Mouse (Mus musculus): ENCODE results near the gene Nrxn2.

Nrxn2 gene

DNA sequence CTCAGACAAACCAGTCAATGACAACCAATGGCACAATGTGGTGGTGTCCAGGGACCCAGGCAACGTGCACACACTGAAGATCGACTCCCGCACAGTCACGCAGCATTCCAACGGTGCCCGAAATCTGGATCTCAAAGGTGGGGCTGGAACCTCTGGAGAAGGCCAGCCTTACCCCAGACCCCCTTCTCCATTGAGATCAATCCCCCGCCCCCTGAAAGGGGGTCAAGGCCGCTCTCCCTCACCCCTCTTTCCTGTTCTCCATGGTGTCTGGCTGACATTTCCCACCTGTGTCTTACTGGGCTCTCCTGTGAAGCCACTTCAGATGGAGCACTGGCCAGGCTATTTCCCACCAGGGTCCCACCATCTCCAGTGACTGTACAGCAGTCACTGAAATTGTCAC lies 73.0 kb downstream of the Nrxn2 start:
- intact Hi-C loops (cut with DNase I) = no loop called here

DNA sequence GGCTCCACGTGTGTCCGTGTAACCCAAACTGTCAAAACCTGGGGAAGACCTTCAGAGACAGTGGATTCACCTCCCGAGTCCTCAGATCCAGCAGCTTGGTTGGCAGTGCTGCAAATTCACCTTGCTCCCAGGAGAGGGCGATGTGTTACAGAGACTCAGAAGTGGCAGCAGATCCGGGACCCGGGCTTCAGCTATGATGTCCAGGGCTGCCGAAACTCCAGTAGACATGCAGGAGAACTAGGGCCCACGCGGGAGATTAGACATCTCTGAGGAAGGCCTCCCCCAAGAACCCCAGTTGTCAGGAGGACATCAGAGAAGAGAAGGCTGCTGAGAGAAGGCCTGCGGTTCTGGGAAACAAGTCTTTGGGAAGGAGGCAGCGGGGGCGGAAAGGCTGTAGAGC lies 73.6 kb downstream of the Nrxn2 start:
- intact Hi-C loops (cut with DNase I) = no loop called here

DNA sequence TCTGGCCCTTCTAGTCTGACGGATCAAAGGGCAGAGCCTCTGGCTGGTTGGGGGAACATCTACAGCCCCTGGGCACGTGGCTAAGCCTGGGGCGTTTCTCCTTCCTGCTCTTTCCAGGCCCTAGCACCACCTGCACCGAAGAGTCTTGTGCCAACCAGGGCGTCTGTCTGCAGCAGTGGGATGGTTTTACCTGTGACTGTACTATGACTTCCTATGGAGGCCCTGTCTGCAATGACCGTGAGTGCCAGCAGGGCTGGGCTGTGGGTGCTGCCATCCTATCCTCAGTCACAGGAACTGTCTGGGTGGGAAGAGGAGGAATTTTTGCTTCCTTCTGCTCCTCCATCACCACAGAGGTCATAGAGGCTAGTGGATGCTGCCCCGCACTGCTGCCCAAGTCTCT lies 74.7 kb downstream of the Nrxn2 start:
- intact Hi-C loops (cut with DNase I) = no loop called here

DNA sequence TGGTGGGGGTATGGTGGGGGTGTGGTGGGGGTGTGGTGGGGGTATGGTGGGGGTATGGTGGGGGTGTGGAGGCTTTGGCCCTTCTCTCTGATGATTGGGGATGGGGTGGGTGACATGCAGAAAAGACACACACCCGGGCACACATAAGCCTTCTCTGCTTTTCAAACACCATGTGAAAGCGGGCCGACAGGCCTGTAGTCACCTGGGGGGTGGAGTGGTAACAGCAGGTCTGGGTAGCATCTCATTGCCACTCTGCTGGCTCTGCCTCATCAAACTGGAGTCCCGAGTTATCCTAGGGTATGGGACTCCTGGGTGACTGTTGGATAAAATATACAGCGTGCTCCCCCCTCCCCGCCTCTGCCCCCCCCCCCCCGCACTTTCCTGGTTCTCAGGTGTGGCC lies 75.5 kb downstream of the Nrxn2 start:
- intact Hi-C loops (cut with DNase I) = no loop called here

DNA sequence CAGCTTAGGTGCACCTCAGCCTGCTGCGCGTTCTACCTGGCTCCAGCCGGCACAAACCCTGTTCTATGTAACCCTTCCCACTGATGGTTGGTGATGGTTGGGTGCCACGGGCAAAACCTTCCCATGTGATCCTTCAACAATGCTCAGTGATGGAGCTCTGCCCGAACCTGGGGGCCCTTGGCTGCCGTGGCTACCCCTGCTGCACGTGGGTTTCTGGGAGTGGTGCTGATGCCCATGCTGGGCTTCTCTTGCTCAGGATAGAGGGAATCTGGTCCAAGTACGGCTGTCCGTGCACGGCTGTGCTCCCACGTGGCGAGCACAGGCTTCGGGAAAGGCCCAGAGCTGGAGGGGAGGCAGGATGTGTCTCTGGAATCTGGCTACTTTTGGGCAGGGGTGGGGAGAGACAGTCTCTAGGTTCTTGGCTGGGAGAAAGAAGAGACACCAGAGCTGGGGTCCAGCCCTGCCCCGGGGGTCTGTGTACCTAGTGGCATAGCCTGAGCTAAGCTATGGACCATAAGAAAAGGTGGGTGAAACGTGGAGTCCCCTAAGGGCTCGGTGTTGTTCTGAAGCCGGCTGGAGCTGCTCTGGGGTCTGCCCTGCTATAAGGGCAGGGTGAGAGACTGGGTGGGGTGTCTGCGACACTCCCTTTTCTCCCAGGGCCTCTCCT lies 76.1 kb downstream of the Nrxn2 start:
- intact Hi-C loops (cut with DNase I) = no loop called here

DNA sequence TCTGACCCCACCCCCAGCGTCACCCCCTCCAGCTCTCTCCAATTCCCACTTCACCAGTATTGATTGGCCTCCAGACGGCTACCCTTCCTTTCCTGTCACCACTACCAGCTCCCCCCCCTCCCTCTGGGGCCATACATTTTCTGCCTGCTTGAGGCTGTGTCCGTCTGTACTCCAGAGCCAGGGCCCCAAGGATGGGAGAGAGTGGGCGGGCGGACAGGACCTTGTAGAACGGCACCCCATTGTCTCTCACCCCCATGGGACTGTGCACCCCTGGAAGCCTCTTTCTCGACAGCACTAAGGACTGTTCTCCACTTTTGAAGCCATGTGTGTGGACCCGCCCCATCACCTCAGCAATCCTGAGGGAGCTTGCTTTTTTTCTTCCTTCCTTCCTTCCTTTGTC lies 77.2 kb downstream of the Nrxn2 start:
- intact Hi-C loops (cut with DNase I) = no loop called here

DNA sequence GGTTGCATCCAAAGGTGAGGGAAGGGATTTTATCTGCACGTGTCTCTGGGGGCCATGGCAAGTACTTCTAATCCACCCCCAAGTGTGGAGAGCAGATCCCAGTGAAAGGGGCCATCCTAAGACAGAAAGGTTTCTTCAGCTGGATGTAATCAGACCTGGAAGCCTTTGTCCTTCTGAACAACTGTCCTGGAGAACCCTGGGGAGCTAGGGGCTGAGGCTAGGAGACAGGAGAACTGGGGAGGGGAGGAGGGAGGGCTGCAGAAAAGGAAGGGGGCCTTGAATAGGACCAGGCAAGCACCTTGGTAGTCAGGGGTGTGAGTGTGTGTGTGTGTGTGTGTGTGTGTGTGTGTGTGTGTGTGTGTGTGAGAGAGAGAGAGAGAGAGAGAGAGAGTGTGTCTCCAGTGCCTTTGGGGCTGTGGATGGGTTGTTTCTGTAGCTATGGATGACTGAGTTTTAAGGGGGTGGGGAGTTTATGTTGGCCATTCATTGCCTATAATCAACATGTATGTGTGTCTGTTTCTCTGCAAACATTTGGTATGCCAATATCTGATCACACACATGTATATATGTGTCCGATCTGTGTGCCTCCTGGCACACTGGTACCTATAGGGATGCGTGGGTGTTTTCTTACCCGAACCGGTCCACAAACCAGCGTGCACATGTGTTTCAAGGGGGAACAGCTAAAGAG lies 78.1 kb downstream of the Nrxn2 start:
- intact Hi-C loops (cut with DNase I) = no loop called here

DNA sequence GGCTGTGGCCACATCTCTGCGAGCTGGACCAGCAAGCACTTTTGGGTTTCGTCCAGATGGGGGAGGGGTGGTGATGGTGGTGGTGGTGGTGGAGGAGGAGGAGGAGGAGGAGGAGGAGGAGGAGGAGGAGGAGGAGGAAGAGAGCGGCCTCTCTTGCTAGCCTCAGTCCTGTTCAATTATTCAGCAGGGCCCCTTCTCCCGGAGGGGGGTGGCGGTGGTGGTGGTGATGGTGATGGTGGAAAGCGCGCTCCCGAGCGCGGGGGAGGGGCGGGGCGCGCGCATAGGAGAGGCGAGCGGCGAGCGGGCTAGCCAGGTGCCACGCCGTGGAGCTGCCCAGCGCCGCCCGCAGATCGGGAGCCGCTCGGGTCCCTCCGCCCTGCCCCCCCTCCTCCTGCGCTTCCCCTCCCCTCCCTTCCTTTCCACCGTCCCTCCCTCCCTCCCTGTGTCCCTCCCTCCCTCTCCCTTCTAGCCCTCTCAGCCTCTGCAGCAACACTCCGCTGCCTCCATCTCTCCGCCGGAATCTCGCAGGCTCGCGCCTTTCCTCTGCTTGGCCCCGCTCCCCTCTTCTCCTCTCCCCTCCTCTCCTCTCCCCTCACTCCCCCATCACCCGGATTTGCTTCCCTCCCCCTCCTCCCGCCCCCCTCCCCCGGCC lies 78.7 kb downstream of the Nrxn2 start:
- intact Hi-C loops (cut with DNase I) = no loop called here

DNA sequence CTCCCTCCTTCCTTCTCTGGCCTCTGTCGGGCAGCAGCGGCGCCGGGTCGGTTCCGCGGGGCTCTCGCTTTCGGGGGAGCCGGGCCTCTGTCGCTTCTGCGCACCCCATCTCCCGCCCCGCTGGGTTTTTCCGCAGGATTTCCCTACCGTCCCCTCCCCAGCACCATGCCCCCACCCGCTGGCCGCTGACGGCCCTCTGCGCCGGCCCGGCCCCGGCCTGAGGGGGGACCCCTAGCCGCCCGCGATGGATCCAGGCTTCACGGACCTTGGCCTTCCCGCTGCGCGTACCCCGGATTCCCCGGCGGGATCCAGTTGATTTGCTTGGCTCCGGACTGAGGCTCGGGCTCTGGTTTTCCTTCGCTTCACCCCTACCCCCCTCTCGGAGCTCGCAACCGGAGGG lies 79.3 kb downstream of the Nrxn2 start:
- intact Hi-C loops (cut with DNase I) = no loop called here

DNA sequence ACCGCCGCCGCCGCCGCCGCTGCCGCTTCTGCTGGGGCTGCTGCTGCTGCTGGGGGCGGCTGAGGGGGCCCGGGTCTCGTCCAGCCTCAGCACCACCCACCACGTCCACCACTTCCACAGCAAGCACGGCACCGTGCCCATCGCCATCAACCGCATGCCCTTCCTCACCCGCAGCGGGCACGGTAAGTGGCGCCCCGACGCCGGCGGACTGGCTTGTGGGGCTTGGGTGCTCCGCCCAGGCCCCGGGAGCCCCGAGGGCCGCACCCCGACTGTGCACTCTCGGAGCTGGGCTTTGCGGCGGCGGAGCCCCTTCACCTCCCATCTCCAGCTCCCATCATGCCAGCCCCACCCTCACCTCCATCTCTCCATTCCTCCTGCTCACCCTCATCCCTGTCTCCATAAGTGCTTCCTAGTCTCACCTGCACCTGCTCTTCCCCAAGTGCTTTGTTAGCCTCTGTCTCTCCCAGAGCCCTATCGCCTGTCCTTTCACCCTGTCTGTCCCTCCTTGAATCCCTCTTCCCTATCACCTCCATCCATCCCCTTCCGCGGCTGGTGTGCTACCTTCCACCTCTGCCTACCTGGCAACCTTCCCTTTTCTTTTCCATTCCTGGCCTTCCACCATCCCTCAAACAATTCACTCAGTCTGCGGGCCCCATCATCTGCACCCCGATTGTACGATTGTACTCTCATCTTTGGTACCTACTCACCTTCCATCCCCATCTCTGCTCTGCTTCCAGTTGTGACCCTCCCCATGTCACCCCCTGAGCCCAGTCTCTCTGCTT lies 80.0 kb downstream of the Nrxn2 start:
- intact Hi-C loops (cut with DNase I) = no loop called here

DNA sequence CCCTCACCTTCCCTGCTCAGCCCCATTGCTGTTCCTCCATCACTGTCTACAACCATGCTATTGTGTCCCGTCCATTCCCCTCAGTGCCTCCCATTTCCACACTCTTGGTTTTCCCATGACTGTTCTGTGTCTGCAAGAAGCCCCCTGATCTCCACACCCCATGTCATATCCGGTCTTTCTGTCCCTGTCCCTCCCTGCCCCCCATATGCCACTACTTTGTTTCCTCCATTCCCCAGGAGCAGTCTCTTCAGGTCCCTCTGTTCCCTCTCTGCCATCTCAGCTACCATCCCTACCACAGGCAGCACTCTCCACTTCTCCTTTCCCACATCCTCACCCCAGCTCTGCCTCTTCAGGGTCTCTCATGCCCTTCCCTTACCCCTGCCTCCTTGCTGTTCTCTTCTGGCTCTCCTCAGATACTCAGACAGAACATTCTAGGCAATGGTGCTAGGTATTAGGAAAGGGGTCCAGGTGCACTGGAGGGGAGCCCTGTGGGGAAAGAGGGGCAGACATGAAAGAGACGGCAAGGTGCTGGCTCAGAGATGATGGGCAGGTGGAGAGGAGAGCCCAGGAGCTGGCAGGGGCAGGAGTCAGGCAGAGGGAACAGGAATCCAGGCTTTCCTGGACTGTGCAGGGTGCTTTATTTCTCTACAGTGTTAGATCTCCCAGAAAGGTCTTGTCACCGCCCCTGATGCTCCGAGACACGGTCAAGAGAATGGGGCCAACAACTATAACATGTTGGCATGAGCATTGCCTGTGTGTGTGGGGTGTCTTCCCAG lies 81.5 kb downstream of the Nrxn2 start:
- intact Hi-C loops (cut with DNase I) = no loop called here

DNA sequence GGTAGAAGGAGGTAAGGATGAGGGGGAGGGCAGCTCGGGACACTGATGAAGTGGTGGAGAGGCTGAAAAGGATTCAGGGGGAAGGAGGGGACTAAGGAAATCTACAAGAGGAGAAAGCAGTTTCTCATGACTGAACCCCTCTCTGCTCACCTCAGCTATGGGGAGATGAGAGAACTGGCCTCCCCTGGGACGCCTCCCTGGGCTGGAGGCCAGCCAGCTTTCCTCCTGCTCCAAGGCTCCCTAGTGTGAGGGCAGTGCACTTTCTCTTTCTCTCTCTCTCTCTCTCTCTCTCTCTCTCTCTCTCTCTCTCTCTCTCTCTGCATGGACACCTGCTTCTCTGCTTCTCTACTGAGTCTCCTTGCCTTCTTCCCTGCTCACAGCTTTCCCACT lies 82.1 kb downstream of the Nrxn2 start:
- intact Hi-C loops (cut with DNase I) = no loop called here

DNA sequence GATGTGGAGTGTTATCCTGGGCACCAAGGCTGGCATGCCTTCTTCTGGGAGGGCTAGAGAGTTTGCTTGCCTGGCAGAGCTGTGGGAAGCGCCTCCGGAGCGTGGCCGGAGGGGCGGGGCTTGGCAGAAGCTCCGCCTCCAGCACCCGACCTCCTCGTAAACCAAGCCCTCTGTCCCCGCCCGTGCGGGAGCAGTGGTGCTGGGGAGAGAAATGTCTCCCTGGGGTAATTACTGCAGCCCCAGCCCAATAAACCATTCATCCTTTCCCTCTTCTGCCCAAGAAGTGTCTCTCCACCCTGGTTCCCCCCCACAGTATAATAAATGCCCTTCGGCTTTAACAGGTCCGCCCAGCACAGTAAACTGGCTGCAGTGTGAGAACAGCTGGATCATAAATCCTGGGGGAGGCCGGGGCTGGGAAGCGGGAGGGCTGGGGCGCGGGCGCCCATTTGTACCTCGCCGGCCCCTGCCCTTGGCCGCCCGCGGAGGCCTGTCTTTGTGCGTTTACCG lies 83.6 kb downstream of the Nrxn2 start:
- intact Hi-C loops (cut with DNase I) = no loop called here

DNA sequence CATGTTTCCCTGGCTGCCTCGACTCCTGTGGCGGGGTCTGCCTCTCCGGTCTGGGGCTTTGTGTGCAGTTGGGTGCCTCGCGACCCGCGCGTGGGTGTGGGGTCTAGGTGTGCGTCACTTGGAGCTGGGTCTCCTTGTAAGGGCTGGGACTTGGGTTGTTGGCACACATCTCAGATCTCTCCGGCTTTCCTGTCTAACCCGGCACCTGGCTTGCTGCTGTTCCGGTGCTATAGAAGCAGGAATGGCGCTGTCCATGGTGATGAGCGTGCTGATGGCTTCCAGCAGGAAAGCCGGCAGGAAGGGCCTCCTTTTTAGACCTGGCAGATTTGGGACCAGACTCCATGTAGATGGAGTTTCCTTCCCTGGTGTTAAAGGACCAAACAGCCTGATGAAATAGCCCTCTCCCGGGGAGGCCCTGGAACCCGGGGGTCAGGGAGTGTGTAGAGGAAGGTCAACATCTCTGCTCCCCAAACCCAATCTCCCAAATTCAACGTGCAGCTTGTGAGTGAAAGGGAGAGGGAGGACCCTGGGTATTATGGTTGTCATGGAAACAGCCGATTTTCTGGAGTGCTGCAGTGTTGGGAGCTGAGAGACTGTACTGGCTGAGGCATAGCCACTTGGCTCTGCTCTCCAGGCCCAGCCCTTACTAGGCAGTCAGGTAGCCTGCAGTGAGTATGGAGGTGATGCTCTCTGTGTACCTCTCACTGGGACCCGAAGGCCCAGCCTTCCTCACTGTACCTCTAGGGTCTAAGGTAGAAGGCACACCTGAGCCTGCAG lies 84.2 kb downstream of the Nrxn2 start:
- intact Hi-C loops (cut with DNase I) = no loop called here

DNA sequence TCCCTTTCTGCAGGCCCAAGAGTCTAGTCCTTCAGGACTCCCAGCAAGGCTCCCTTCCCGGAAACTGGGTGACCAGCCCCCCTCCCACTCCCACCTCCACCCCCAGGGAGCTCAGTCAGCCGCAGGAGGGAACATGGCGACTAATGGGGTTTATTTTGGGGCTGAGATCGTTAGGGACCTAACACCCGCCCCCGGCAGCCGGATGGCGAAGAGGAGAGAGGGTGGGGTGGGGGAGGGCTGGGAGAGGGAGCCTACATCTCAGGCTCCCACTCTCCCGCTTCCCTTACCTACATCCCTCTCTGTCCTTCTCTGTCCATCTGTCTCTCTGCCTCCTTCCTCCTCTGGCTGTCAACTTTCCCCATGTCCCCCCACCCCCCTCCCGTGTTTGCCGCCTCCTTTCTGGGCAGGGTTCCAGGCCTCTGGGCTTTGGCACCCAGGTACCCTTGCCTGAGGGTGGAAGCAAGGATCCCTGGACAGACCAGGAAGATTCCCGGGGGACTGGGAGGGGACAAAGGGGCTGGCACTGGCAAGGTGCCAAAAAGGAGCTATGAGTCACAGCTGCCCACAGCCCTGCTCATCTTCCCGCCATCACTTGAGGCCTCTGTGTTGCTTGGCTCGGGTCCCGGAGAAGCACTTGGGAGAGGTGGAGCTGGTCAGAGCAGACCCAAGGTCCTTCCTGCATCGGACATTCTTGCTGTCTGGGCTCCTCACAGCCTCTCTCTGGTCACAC lies 85.6 kb downstream of the Nrxn2 start:
- intact Hi-C loops (cut with DNase I) = no loop called here

DNA sequence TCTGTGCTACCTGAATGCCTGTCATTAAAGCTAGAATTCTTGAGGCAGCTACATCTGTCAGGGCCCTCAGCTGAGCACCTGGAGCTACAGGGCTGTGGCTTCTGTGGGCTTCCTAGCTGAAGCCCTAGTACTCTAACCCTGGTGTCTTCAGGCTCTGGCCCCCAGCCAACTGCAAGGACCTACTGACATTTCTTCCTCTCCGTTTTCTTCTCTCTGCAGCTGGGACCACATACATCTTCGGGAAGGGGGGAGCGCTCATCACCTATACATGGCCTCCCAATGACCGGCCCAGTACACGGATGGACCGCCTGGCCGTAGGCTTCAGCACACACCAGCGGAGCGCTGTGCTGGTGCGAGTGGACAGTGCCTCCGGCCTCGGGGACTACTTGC lies 86.1 kb downstream of the Nrxn2 start:
- intact Hi-C loops (cut with DNase I) = no loop called here

DNA sequence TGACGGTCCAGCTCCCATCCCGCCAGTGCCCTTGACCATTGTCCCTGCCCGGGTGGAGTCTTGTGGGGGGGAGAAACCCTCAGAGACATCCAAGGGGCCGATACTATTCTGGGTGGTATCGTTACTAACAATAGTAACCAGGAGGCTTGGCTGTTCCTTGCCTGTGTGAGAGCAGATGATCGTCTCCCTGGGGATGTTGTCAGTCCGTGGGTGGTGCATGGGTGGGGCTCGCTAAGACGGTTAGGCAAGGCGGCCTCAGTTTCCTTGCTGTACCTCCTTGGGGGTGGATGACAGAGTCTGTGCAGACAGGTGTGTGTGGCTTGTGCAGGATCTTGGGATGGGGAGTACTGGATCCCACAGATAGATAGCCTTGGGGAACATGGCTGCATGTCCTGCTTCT lies 88.9 kb downstream of the Nrxn2 start:
- intact Hi-C loops (cut with DNase I) = no loop called here

DNA sequence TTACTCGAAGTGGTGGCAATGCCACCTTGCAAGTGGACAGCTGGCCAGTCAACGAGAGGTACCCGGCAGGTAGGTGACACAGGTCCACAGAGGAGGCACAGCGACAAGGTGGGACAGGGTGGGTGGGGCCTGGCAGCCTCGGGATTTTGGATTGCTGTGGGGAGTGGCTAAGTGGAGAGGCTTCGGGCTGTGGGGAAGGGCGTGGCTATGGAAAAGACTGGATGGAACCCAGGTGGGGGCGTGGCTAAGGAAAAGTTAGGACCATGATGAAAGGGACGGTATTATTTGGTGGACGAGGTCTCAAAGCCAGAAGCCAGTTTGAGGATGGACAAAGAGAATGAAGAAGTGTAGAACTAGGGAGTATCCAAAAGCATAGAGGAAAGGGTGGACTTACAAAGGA lies 91.3 kb downstream of the Nrxn2 start:
- intact Hi-C loops (cut with DNase I) = no loop called here

DNA sequence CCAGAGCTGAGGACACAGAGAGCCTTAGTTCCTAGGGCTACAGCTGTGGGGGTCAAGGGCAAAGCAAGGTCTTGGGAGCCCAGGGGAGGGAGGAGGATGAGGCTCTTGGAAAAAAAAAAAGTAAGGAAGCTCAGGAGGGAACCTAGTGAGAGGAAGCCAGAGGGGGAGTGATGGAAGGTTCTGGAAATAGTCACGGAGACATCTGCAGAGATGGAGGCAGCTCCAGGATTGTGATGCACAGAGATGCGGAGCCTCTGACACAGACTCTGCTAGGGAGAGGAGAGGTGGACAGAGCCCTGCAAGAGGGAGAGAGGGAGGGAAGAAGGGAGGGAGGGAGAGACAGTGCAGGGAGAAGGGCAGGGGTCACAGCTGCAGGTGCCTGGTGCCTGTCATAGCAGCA lies 92.0 kb downstream of the Nrxn2 start:
- intact Hi-C loops (cut with DNase I) = no loop called here

Data from adrenal gland (tissue).